Mouse (Mus musculus) thymus, adult 18-20 months (tissue): ENCODE data around the gene Bex6.
A peak's percentile ranks its signal among the peaks of the same experiment; 100 is the strongest.

Source experiments
- DNase-seq, 2 experiments: peaks; one replicate each; pipeline ENCODE4 v3.0.0; 2022; ENCODE audit warnings: mixed read lengths in 2 of 2

The Bex6 gene

DNA sequence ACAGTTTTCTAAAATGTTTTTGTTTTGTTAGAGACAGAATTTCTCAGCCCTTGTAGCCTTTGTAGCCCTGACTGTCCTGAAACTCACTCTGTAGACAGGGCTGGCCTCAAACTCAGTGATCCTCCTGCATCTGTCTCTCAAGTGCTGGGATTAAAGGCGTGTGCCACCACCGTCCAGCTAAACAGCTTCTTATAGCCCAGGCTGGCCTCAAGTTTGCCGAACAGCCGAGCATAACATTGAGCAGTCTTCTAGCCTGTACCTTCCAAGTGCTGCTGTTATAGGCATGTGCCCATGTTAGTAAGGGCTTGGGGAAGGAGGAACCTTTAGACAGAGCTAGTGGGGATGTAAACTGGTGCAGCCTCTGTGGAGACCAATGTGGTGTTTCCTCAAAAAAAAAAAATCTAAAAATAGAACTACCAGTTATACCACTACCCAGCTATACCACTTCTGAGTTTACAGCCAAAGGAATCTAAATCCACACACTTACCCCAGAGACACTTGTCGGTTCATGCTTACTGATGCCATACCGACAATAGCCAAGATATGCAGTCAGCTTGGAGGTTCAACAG lies at the start of gene Bex6:
Gene Bex6, plus strand, starts transcription at position 491 of the 569 bp plus-strand sequence.
- DNase-seq = no peak

- DNase-seq = peak; percentile 66 to 80
Observed at GRCm38 (mm10) chr16:32130190-32130826, 49.3 kb upstream of the Bex6 start.

- no peak for DNase-seq
Observed at GRCm38 (mm10) chr16:32133148-32133547, 46.5 kb upstream of the Bex6 start.

GRCm38 (mm10) chr16:32135842-32136357 lies 43.7 kb upstream of the Bex6 start:
- DNase-seq = no peak

- DNase-seq = no peak
Observed at GRCm38 (mm10) chr16:32138954-32139353, 40.7 kb upstream of the Bex6 start.

GRCm38 (mm10) chr16:32143766-32144165 lies 35.9 kb upstream of the Bex6 start:
- DNase-seq = no peak

DNA sequence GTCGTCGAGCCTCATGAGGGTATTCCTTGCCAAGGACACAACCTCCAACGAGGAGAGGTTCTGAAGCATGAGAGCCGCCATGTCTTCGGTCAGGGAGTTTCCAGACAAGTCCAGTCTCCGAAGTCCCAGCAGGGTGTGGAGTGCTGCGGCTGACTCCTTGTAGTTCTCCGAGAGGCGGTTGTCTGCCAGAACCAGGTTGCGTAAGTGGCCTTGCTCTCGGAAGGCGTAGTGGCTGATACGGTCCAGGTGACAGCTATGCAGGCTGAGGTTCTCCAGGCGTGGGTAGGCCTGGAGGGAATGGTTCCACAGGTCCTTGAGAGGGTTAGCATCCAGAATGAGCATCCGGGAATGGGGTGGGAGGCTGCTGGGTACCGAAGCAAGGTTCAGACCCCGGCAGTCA lies 35.0 kb upstream of the Bex6 start:
- DNase-seq = no peak

DNA sequence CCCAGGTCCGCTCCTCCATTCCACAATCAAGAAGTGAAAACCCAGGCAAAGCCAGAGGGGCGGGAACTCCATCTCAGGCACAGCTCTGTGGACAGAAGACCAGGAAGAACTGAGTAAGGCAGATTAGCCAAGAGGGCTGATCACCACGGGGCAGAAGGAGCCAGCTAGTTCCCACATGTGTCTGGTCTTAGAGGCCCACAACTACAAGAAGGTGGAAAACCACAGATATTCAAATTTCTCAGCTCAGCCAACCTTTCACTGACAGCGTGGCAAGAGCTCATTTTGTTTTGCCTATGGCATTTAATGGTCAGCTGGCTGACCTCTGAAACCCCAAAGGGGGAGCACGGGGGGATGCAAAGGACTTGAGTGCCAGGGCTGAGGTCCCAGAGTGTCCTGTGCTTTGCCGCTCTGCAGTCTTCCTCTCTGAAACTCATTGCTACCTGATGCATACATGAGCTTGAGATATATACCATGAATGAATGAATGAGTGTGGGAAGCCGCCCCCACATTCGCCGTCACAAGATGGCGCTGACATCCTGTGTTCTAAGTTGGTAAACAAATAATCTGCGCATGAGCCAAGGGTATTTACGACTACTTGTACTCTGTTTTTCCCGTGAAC lies 31.9 kb upstream of the Bex6 start:
- DNase-seq = no peak

DNA sequence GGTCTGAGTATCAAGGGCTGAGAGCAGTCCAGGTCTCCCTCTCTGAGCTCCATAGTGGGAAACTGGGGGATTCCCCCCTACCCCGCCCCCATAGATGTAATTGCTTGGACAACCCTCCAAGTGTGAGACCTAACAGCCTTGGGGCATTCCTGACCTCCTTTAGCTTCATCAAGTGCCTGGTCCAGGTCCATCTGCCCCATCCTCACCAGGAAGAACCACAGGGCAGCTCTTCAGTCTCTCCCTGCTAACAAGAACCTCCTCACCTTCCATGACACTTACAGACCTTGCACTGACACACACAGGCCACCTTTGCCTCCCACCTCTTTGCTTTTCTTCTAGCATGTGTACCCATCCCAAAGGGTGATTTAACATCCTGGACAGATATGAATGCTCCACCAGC lies 25.6 kb upstream of the Bex6 start:
- no peak for DNase-seq

GRCm38 (mm10) chr16:32154437-32154836 lies 25.2 kb upstream of the Bex6 start:
- DNase-seq = no peak

DNA sequence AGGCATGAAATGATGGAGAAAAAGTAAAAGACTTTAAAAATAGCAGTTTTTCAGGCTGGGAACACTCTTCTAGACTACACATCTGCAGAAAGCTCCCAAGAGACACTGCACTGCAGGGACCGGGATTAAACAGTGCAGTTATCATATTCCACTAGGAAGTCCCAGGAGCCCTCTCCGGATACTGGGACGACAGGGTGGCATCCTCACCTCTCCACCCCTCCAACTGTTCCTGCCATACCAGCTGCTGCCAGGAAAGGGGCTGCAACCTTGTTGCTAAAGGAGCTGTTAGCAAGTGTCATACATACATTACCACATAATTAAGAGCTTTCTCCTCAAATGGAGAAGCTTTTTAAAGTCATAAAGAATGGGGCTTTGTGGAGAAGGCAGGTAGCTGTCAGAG lies 22.9 kb upstream of the Bex6 start:
- DNase-seq = no peak

- no peak for DNase-seq
Observed at GRCm38 (mm10) chr16:32157369-32157768, 22.3 kb upstream of the Bex6 start.

GRCm38 (mm10) chr16:32158966-32159365 lies 20.7 kb upstream of the Bex6 start:
- no peak for DNase-seq

GRCm38 (mm10) chr16:32160742-32161323 lies 18.8 kb upstream of the Bex6 start:
- peak in 1 of 2 experiments; percentile 15 for DNase-seq

GRCm38 (mm10) chr16:32163392-32163791 lies 16.2 kb upstream of the Bex6 start:
- DNase-seq = peak; percentile 36 to 64

DNA sequence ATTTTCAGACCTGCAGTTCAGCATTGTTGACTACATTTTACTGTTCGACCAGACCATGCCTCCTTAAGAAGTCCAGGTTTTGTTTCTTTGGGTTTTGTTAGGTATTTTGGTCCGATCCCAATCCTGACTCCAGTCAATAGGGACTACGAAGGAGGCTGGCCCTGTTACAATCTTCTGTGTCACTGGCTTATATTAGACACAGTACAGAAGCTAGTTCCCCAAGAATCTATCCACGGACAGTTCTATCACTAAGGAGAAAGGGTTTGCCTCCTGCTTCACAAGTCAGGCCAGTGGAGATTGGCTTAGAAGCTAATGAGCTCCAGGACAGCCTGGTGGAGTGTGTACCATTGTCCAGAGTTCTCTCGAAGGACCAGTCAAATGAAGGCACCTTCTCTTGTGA lies 15.7 kb upstream of the Bex6 start:
- peak in 1 of 2 experiments; percentile 10 for DNase-seq

DNA sequence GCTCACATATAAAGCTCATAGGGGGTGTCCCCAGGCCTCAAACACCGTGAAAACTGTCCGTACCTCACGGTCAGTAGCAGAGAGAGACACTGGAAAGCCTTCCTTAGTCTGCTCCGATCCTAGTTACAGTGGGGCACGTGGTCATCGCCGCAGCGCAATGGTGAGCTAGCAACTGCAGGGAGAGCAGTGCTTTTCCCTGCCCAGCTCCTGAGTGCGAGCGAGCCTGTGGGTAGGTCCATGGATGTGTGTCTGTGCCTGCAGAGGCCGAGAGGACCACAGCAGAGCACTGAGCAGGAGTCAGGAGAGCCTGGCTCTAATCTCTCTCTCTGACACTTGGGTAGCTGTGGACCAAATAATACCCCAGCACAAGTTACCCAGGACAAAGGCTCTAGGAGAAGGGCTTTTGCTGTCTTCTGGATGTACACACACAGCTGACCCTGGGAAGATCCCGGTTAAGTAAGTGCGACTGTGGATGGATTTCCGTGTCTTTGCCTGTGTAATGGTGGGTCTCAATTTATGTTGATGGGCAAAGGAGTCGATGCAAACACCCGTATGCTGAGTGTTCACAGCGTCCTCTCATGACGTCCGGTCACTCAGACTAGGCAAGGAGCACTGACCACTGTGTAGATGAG lies 15.1 kb upstream of the Bex6 start:
- peak in 1 of 2 experiments; percentile 48 for DNase-seq

DNA sequence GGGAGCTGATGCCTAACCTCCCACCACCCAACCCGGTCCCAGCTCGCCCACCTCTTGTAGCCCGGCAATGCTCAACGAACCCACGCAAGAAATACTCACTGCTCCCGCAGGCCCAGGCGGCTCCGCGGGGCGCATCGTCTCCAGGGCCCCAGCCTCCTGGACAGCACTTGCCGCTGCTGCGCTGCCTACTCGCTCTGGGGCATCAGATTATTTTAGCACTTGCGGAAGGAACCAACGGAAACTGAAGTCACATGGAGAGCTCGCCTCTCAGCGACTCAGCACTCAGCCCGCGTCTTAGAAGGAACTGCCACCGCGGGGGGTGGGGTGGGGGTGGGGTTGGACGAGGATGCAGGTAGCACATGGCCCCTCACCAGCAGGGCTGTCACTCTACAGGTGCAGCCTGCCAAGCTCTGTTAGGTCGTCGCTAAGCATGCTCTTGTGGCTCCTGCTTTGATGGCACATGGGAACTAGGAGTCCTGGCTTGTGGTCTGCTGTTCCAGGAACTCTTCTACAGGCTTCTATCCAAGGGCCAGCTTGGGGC lies 14.3 kb upstream of the Bex6 start, which contains the start of gene Nrros:
Gene Nrros, minus strand, starts transcription at position 314 of the 541 bp plus-strand sequence.
- peak; percentile 74 to 82 for DNase-seq

GRCm38 (mm10) chr16:32167819-32168545 lies 11.6 kb upstream of the Bex6 start:
- DNase-seq = no peak

DNA sequence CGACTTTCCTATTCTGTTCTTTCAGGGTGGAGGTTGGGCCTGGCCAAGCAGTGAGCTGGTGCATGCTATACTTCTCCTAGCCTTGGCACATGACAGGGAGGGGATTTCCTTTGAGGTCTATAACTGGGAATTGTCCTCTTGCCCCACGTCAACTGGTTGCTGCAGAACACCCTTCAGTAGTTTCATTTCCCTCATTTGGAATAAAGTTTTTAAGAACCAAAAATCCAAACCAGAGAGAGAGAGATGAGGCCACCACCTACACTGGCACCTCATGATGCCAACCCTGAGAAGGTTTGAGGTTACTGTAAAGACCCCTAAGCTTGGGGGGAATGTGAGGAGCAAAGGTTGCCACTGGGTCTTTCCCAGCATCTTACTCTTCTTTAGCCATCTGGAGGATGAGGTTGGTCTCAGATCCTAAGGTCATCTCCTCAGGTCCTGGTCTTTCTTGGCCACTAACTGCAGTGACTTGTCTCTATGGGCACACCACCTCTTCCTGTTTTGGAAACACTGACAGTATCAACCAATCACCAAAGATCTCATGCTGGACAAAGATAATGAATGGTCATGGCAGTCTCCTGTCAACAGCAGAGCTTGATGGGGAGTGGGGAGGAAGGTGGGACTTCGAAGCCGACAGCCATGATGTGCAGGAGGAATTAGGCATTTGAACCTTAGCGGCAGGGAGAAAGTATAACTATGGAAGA lies 8.4 kb upstream of the Bex6 start:
- no peak for DNase-seq

- DNase-seq = no peak
Observed at GRCm38 (mm10) chr16:32173401-32173800, 6.2 kb upstream of the Bex6 start.
